Mouse (Mus musculus) testis, adult 2 months (tissue): ENCODE measurements at regions not wholly inside any gene's neighbourhood (a gene's known extent, or its start where the extent isn't known, plus 50 kb on each side); places are given as distances from the start of the nearest gene placed in this dataset.

ENCODE experiments used
- CTCF ChIP-seq: fragments of 200-500 bp; IDR thresholded peaks from 2 replicates; pipeline ENCODE4 v1.5.1; 2012; ENCODE audit warnings: low read depth, mild to moderate bottlenecking, inconsistent platforms, low read length, moderate library complexity; ENCODE audit not compliant: control insufficient read depth, insufficient read depth, insufficient replicate concordance
- POLR2A ChIP-seq: fragments of 200-500 bp; IDR thresholded peaks from 2 replicates; pipeline ENCODE4 v1.6.1; 2012; ENCODE audit warnings: low read depth, mild to moderate bottlenecking, inconsistent platforms, low read length, moderate library complexity; ENCODE audit not compliant: control insufficient read depth

DNA sequence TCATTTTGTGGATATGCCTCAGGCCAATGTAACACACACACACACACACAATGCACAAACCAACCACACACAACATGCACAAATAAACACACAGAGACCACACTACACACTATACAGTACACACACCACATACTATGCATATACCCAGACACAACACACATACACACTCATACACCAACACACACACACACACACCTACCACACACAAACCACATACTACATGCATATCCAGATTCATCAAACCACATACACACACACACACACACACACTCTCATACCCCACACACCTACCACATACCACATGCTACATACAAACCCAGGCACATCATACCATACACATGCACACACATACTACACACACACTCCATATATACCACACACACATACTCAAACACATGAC is 237.0 kb upstream of the Lyplal1 start:
- TF ChIP-seq CTCF (no peak), POLR2A (no peak)
